Mouse (Mus musculus) MEL (cell line): ENCODE measurements around the gene Sh2b3. TPM values are rescaled to one million over a fixed set of nuclear protein-coding genes. Genes with fewer than 3 reads are reported as not detected.

Experiments
- DNase-seq: peaks from one replicate; pipeline ENCODE4 v3.0.0; 2011; ENCODE audit warnings: low read depth, low spot score
- H3K27ac ChIP-seq: 2 replicates; pipeline ENCODE4 v1.5.1; 2012; ENCODE audit warnings: low read depth, mild to moderate bottlenecking, control low read depth, low read length, moderate library complexity; ENCODE audit not compliant: control insufficient read depth
- H3K27me3 ChIP-seq, 2 experiments: fragments of 150-350 bp in 1 of 2; sonication (generic) in 1 of 2; 2 replicates each; pipeline ENCODE4 v1.6.1; 2012; ENCODE audit warnings: low read length in 2 of 2, mild to moderate bottlenecking in 2 of 2, improper control_type of control experiment in 1 of 2, moderate library complexity in 1 of 2; ENCODE audit not compliant: insufficient read depth in 2 of 2, control insufficient read depth in 1 of 2
- H3K36me3 ChIP-seq, 2 experiments: 2 replicates each; pipeline ENCODE4 v1.6.1; 2012 to 2014; ENCODE audit warnings: low read length in 2 of 2, improper control_type of control experiment in 1 of 2, inconsistent platforms in 1 of 2, mild to moderate bottlenecking in 1 of 2; ENCODE audit not compliant: insufficient read depth in 2 of 2, control insufficient read depth in 1 of 2
- H3K4me1 ChIP-seq, 2 experiments: fragments of 150-350 bp in 1 of 2; sonication (generic) in 1 of 2; 2 replicates each; pipeline ENCODE4 v1.6.1; 2012; ENCODE audit warnings: low read length in 2 of 2, improper control_type of control experiment in 1 of 2, mild to moderate bottlenecking in 1 of 2; ENCODE audit not compliant: insufficient read depth in 2 of 2, control insufficient read depth in 1 of 2
- H3K4me3 ChIP-seq, 2 experiments: fragments of 150-350 bp in 1 of 2; sonication (generic) in 1 of 2; 2 replicates each; pipeline ENCODE4 v1.5.1; 2012; ENCODE audit warnings: low read depth in 2 of 2, low read length in 2 of 2, mild to moderate bottlenecking in 2 of 2, moderate library complexity in 2 of 2, control low read depth in 1 of 2, improper control_type of control experiment in 1 of 2; ENCODE audit not compliant: control insufficient read depth in 1 of 2, insufficient read depth in 1 of 2
- H3K79me2 ChIP-seq: 2 replicates; pipeline ENCODE4 v1.6.1; 2012; ENCODE audit warnings: mild to moderate bottlenecking, low read length, moderate library complexity; ENCODE audit not compliant: control insufficient read depth, poor library complexity, insufficient read depth
- H3K9ac ChIP-seq: 2 replicates; pipeline ENCODE4 v1.6.1; 2012; ENCODE audit warnings: low read depth, mild to moderate bottlenecking, control low read depth, low read length, moderate library complexity; ENCODE audit not compliant: control insufficient read depth, poor library complexity, severe bottlenecking
- H3K9me3 ChIP-seq: fragments of 150-350 bp; sonication (generic); replicated peaks from 2 replicates; pipeline ENCODE4 v1.6.1; 2012; ENCODE audit warnings: mild to moderate bottlenecking, low read length, improper control_type of control experiment, moderate library complexity; ENCODE audit not compliant: insufficient read depth
- BHLHE40 ChIP-seq: IDR thresholded peaks from 2 replicates; pipeline ENCODE4 v1.6.1; 2012; ENCODE audit warnings: low read depth, mild to moderate bottlenecking, inconsistent platforms, low read length, improper control_type of control experiment, borderline replicate concordance
- CHD1 ChIP-seq: IDR thresholded peaks from 2 replicates; pipeline ENCODE4 v1.6.1; 2012; ENCODE audit warnings: low read depth, mild to moderate bottlenecking, inconsistent platforms, low read length, improper control_type of control experiment
- CTCF ChIP-seq, 3 experiments: IDR thresholded peaks in 2 of 3; conservative IDR thresholded peaks in 1 of 3; 2 replicates each; pipeline ENCODE4 v1.5.1; 2011 to 2012; ENCODE audit warnings: low read length in 3 of 3, low read depth in 2 of 3, mild to moderate bottlenecking in 2 of 3, improper control_type of control experiment in 1 of 3, inconsistent platforms in 1 of 3, mixed read lengths in 1 of 3, moderate library complexity in 1 of 3; ENCODE audit not compliant: control insufficient read depth in 1 of 3, insufficient read depth in 1 of 3, poor library complexity in 1 of 3, severe bottlenecking in 1 of 3
- E2F4 ChIP-seq: IDR thresholded peaks from 2 replicates; pipeline ENCODE4 v1.6.1; 2011; ENCODE audit warnings: low read depth, low read length, improper control_type of control experiment, borderline replicate concordance
- EP300 ChIP-seq, 2 experiments: IDR thresholded peaks; 2 replicates each; pipeline ENCODE4 v1.6.1; 2011; ENCODE audit warnings: improper control_type of control experiment in 2 of 2, low read length in 2 of 2, low read depth in 1 of 2, mild to moderate bottlenecking in 1 of 2
- ETS1 ChIP-seq: IDR thresholded peaks from 2 replicates; pipeline ENCODE4 v1.6.1; 2012; ENCODE audit warnings: low read depth, mild to moderate bottlenecking, inconsistent platforms, low read length, improper control_type of control experiment, moderate library complexity
- GABPA ChIP-seq: IDR thresholded peaks from 2 replicates; pipeline ENCODE4 v1.6.1; 2012; ENCODE audit warnings: low read depth, mild to moderate bottlenecking, inconsistent platforms, low read length, improper control_type of control experiment, moderate library complexity
- GATA1 ChIP-seq: IDR thresholded peaks from 2 replicates; pipeline ENCODE4 v1.6.1; 2011; ENCODE audit warnings: low read depth, low read length, improper control_type of control experiment
- JUND ChIP-seq: IDR thresholded peaks from 2 replicates; pipeline ENCODE4 v1.6.1; 2011; ENCODE audit warnings: low read depth, mild to moderate bottlenecking, improper control_type of control experiment, low read length
- KAT2A ChIP-seq: conservative IDR thresholded peaks from 2 replicates; pipeline ENCODE4 v1.6.1; 2012; ENCODE audit warnings: low read depth, low read length, improper control_type of control experiment, inconsistent platforms
- MAFK ChIP-seq: IDR thresholded peaks from 2 replicates; pipeline ENCODE4 v1.6.1; 2011; ENCODE audit warnings: low read depth, mild to moderate bottlenecking, low read length, improper control_type of control experiment, borderline replicate concordance
- MAX ChIP-seq: IDR thresholded peaks from 2 replicates; pipeline ENCODE4 v1.6.1; 2011; ENCODE audit warnings: low read length, improper control_type of control experiment
- MAZ ChIP-seq: IDR thresholded peaks from 2 replicates; pipeline ENCODE4 v1.6.1; 2012; ENCODE audit warnings: low read depth, mild to moderate bottlenecking, inconsistent platforms, low read length, improper control_type of control experiment
- MXI1 ChIP-seq: IDR thresholded peaks from 2 replicates; pipeline ENCODE4 v1.6.1; 2011; ENCODE audit warnings: mild to moderate bottlenecking, low read depth, low read length, improper control_type of control experiment
- MYC ChIP-seq: IDR thresholded peaks from 2 replicates; pipeline ENCODE4 v1.6.1; 2011; ENCODE audit warnings: low read depth, mild to moderate bottlenecking, low read length, improper control_type of control experiment, moderate library complexity
- NELFE ChIP-seq: IDR thresholded peaks from 2 replicates; pipeline ENCODE4 v1.6.1; 2011; ENCODE audit warnings: low read depth, low read length, improper control_type of control experiment
- NRF1 ChIP-seq: IDR thresholded peaks from 2 replicates; pipeline ENCODE4 v1.6.1; 2014; ENCODE audit warnings: low read depth, mild to moderate bottlenecking, inconsistent platforms, low read length, improper control_type of control experiment, moderate library complexity; ENCODE audit not compliant: poor library complexity, insufficient read depth, severe bottlenecking
- POLR2A ChIP-seq, 2 experiments: IDR thresholded peaks; 2 replicates each; pipeline ENCODE4 v1.6.1; 2011 to 2012; ENCODE audit warnings: low read length in 2 of 2, mild to moderate bottlenecking in 2 of 2, control low read depth in 1 of 2, improper control_type of control experiment in 1 of 2, low read depth in 1 of 2, moderate library complexity in 1 of 2; ENCODE audit not compliant: control insufficient read depth in 1 of 2, insufficient read depth in 1 of 2, poor library complexity in 1 of 2
- POLR2AphosphoS2 ChIP-seq: IDR thresholded peaks from 2 replicates; pipeline ENCODE4 v1.6.1; 2011; ENCODE audit warnings: low read length, improper control_type of control experiment
- POLR2AphosphoS5 ChIP-seq: IDR thresholded peaks from 2 replicates; pipeline ENCODE4 v1.6.1; 2012; ENCODE audit warnings: low read depth, borderline replicate concordance, mild to moderate bottlenecking, inconsistent platforms, low read length, moderate library complexity, mixed read lengths
- SMC3 ChIP-seq: IDR thresholded peaks from 2 replicates; pipeline ENCODE4 v1.6.1; 2011; ENCODE audit warnings: low read depth, low read length, improper control_type of control experiment
- TAL1 ChIP-seq: IDR thresholded peaks from 2 replicates; pipeline ENCODE4 v1.6.1; 2012; ENCODE audit warnings: mild to moderate bottlenecking, inconsistent platforms, low read length, moderate library complexity, mixed read lengths
- TBP ChIP-seq: IDR thresholded peaks from 2 replicates; pipeline ENCODE4 v1.8.0; 2011; ENCODE audit warnings: low read depth, low read length, improper control_type of control experiment
- UBTF ChIP-seq: IDR thresholded peaks from 2 replicates; pipeline ENCODE4 v1.6.1; 2012; ENCODE audit warnings: low read depth, mild to moderate bottlenecking, inconsistent platforms, low read length, improper control_type of control experiment, moderate library complexity, borderline replicate concordance; ENCODE audit not compliant: insufficient read depth
- USF2 ChIP-seq, 2 experiments: IDR thresholded peaks; 2 replicates each; pipeline ENCODE4 v1.6.1; 2011 to 2012; ENCODE audit warnings: improper control_type of control experiment in 2 of 2, low read length in 2 of 2, borderline replicate concordance in 1 of 2, inconsistent platforms in 1 of 2, low read depth in 1 of 2, mild to moderate bottlenecking in 1 of 2; ENCODE audit not compliant: insufficient read depth in 1 of 2
- ZC3H11A ChIP-seq: IDR thresholded peaks from 2 replicates; pipeline ENCODE4 v1.6.1; 2012; ENCODE audit warnings: low read depth, mild to moderate bottlenecking, inconsistent platforms, low read length, improper control_type of control experiment
- ZKSCAN1 ChIP-seq: IDR thresholded peaks from 2 replicates; pipeline ENCODE4 v1.6.1; 2012; ENCODE audit warnings: low read depth, mild to moderate bottlenecking, inconsistent platforms, low read length, improper control_type of control experiment, moderate library complexity
- ZMIZ1 ChIP-seq: IDR thresholded peaks from 2 replicates; pipeline ENCODE4 v1.6.1; 2012; ENCODE audit warnings: low read depth, mild to moderate bottlenecking, inconsistent platforms, low read length, improper control_type of control experiment, moderate library complexity
- polyA plus RNA-seq, 2 experiments: library from polyadenylated mRNA; stranded (reverse) in 1 of 2; unstranded in 1 of 2; fragments of >175 nt in 1 of 2; fragments of >200 nt in 1 of 2; gene quantifications; 2 replicates each; pipeline versions ENCODE4 v1.2.1 to v1.2.4; 2012; ENCODE audit warnings: low replicate concordance in 2 of 2, low read depth in 1 of 2; ENCODE audit not compliant: insufficient read length in 2 of 2, insufficient read depth in 1 of 2, missing spikeins in 1 of 2
- total RNA-seq: library from RNA; depleted of rRNA; stranded (reverse); fragments of 300-350 nt; gene quantifications from 2 replicates; pipeline ENCODE4 v1.2.3, GENCODE M21; 2012

Sh2b3 gene
- total and polyA plus RNA-seq, 3 experiments = 14.0 to 43.2 TPM; not detected in 1

GRCm38 (mm10) chr5:121856740-121857139, 19.3 kb upstream of the Sh2b3 start:
- Histone ChIP-seq H3K4me3 (no peak overlapping the region), H3K9ac (no peak overlapping the region), H3K79me2 (no peaks in the 10 kb centered on the region), H3K27ac (no peak overlapping the region)
- DNase-seq = no peak
- TF ChIP-seq ZMIZ1 (no peak), ZC3H11A (no peak), BHLHE40 (no peak), SMC3 (no peak), POLR2AphosphoS5 (no peak), NELFE (no peak), E2F4 (no peak), NRF1 (no peak), JUND (no peak), CHD1 (no peak), UBTF (no peak), MXI1 (no peak), MYC (no peak), MAFK (no peak), POLR2AphosphoS2 (no peak), GATA1 (no peak), TBP (no peak), EP300 (IDR thresholded peaks at IDR 0.05; ENCODE audit: low read depth in 1 of 2, low read length in 2 of 2) (no peak), KAT2A (no peak)
- TF ChIP-seq, all 39 proteins: peak for 0
- no peaks in the 10 kb centered on the region; a peak in 1 of 4 replicates for H3K27me3 ChIP-seq
- H3K9me3 ChIP-seq = no peaks in the 10 kb centered on the region
- H3K36me3 ChIP-seq = no peaks in the 10 kb centered on the region; a peak in 1 of 4 replicates
- no peaks in the 10 kb centered on the region for H3K4me1 ChIP-seq

DNA sequence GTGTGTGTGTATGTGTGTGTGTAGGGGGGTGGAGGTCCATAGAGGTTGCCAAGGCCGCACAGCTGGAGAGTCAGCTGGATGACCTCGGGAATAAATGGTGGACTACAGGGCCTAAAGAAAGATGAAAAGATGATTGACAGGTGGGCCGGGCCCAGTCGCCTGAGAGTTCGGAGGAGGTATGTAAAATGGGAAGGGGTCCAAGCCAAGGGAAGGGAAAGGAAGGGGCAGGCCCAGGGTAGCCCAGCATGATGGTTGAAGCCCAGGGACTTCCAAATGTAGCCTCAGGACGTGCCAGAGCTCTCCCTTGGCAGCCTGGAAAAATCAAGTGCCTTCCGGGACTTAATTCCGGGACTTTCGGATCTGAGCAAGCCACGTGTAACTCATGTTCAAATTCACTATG, 17.3 kb upstream of the Sh2b3 start:
- H3K4me3 ChIP-seq = no peak overlapping the region
- H3K27me3 ChIP-seq = no peaks in the 10 kb centered on the region; a peak in 1 of 4 replicates
- no peaks in the 10 kb centered on the region; the same call in 1 of the 2 replicates for H3K79me2 ChIP-seq
- H3K9me3 ChIP-seq = no peaks in the 10 kb centered on the region
- H3K9ac ChIP-seq = no peak overlapping the region
- TF ChIP-seq USF2 (IDR thresholded peaks at IDR 0.05; ENCODE audit: borderline replicate concordance in 1 of 2, insufficient read depth in 1 of 2, low read depth in 1 of 2, low read length in 2 of 2) (no peak), MAX (no peak), ETS1 (no peak), GABPA (no peak), ZKSCAN1 (no peak), NELFE (no peak), CTCF (IDR thresholded peaks at IDR 0.05 in 2 of 3, conservative IDR thresholded peaks at IDR 0.05 in 1 of 3; ENCODE audit: control insufficient read depth in 1 of 3, insufficient read depth in 1 of 3, low read depth in 2 of 3, low read length in 3 of 3, poor library complexity in 1 of 3, severe bottlenecking in 1 of 3) (no peak), JUND (no peak), POLR2A (IDR thresholded peaks at IDR 0.05; ENCODE audit: control insufficient read depth in 1 of 2, insufficient read depth in 1 of 2, low read depth in 1 of 2, low read length in 2 of 2, poor library complexity in 1 of 2) (no peak), BHLHE40 (no peak), ZMIZ1 (no peak), MAFK (no peak), POLR2AphosphoS5 (no peak), MAZ (no peak), TAL1 (no peak)
- DNase-seq = no peak
- H3K4me1 ChIP-seq = no peaks in the 10 kb centered on the region; a peak in 1 of 4 replicates
- H3K27ac ChIP-seq = no peak overlapping the region
- no peaks in the 10 kb centered on the region; a peak in 2 of 4 replicates for H3K36me3 ChIP-seq
